Mouse (Mus musculus): ENCODE data around the gene Trim41. TPM values are rescaled to one million over a fixed set of nuclear protein-coding genes. Genes with fewer than 3 reads are reported as not detected.
"Not testable (repeated sequence)": the region's sequence is repeated elsewhere in the genome, so short reads cannot be mapped to it uniquely, and the experiment has no call there.

Gene Trim41
- total RNA-seq, 2 experiments from 2014 or later, result 57.1 to 60.2 TPM

DNA sequence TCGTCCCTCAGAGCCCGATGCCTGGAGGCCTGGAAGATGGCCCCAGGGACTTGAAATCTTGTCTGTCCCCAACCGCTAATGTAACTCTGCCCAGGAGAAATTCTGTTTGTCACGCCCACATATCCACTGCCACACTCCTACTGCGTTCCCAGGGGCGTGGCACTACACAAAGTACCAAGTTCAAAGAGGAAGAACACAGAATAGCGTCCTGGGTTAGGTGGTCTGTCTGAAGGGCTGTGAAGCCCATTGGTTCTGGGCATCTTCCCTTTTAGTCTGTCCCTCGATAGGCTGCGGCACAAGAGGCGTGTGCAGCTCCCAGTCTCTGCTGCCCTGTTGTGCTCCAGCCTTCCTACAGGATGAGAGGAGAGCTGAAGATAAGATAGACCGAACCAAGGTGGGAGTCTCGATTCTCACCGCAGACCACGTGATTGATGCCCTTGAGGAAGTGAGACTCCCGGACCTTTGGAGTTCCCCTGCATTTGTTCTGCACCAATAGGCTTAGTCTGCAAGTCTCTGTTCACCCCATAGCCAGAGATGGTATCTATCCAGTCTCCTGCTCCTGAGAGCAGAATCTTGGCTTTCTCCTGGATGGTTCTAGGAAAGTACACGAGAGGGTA is 21.1 kb upstream of the Trim41 start:
- DNase-seq (ENCODE audit: low spot score in 2 of 2), result no peak

DNA sequence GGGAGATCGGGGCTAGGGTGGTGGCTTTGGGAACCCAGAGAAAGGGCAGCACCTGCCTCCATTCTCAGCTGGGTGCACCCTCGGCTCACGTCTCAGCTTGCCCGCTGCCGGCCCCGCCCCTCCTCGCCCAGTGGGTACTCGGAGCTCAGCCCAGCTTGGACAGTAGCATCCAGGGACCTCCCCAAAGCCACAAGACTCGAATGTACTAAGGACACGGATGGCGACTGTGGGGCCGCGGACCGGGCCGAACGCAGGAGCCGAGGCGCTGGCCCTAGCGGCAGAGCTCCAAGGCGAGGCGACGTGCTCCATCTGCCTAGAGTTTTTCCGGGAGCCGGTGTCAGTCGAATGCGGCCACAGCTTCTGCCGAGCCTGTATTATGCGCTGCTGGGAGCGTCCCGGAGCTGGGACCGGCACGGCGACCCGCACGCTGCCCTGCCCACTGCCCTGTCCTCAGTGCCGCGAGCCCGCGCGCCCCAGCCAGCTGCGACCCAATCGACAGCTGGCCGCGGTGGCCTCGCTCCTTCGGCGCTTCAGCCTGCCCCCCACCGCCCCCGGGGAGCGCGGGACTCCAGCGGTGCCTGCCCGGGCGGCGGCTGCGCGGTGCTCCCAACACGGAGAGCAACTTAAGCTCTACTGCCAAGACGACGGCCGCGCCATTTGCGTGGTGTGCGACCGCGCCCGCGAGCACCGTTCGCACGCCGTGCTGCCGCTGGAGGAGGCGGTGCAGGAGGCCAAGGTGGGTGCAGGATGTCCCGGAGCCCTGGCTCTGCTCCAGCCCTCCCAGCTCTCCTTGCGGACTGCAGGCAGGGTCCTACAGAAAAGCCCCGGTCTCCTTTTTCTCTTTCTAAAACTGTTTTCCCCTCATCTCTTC is 20.4 kb upstream of the Trim41 start:
- peak; percentile 58 to 67 for DNase-seq (ENCODE audit: low spot score in 2 of 2)

DNA sequence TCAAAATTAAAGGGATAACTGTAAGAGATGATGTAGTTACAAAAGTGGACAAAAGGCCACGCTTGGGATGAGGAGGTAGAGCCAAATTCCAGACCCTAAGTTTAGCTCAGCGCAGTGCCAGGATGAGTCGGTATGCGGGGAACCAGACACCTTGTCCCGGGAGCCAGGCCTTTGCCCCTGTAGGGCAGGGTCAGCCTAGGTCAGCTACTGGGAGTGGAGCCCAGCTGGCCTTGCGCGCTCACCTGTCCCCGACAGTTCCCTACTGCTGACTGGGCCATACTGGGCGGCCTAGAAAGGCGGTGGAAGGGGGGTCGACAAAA is 19.8 kb upstream of the Trim41 start:
- DNase-seq (ENCODE audit: low spot score in 2 of 2), result no peak

DNA sequence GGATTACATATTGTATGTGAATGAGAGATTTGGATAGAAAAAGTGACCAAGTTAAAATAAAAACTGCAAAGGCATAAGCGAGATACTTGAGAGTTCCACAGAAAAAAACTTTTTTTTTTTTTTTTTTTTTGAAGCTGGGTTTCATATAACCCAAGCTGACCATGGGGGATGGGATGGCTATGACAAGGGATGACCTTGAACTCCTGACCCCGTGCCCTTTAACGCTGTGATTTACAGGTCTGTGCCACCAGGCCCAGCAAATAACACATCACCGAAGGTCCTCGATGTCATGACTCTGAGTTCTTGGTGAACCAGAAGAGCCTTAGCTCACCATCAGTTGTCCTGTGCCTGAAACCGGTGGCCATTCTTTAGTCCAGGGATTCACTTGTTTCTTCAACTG is 18.8 kb upstream of the Trim41 start:
- DNase-seq (ENCODE audit: low spot score in 2 of 2), result no peak

DNA sequence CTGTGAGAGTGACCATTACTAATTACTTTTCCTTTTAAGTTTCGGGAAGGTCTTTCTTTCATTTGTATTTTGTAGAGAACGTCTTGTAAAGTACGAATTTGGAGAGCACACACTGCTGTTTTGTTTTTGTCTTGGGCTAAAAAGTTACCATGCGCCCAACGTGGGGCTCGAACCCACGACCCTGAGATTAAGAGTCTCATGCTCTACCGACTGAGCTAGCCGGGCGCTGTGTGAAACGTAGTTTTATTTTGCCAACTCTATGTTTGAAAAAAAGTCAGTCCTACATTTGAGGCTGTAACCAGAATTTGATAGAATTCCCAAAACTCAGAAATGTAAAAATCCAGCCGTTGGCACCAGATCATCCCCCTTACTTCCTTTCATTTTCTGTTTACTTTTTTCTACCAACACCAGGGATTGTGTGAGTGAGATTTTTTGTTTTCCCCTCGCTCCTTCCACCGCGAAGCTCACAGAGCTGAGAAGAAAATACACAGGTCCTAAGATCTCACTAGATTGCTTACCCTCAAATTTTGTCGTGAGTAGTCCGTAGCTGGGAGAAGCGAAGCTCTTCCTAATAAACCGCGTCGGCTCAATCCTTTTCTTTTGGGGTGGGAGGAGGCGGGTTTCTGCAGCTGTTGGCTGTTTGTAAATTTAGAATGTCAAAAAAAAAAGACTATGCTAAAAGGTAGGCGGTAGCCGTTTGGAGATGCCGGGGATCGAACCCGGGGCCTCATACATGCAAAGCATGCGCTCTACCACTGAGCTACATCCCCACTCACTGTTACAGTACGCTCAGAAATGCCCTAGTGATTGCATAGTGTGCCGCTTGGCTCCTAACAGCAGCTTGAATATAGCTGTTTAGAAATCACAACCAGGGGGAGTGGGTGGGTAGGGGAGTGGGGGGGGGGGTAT is 16.8 kb upstream of the Trim41 start:
- DNase-seq (ENCODE audit: low spot score in 2 of 2), result peak; percentile 92 to 93

DNA sequence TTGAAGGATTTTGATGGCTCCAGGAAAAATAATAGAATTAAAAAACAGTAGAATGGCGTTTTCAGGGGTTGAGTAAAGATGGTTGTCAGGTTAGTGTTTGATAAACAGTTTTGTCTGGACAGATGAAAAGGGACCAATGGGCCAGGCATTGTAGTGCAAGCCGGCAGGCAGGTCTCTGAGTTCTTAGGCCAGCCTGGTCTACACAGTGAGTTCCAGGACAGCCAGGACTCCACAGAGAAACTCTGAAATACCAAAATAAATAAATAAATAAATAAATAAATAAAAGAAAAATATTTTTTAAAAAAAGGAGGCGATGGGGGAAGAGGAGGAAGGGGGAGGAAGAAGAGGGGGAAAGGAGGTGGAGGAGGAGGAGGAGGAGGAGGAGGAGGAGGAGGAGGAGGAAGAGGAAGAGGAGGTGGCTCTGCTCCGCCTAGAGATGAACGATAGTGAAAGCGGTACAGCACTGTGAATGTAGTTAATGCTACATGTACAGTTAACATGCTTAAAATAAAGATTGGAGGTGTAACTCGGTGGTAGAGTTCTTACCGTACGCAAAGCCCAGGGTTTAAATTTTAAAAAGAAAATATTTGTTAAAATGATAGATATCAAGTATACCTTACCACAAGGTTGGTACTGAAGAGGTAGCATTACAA is 16.1 kb upstream of the Trim41 start:
- no peak for DNase-seq (ENCODE audit: low spot score in 2 of 2)

DNA sequence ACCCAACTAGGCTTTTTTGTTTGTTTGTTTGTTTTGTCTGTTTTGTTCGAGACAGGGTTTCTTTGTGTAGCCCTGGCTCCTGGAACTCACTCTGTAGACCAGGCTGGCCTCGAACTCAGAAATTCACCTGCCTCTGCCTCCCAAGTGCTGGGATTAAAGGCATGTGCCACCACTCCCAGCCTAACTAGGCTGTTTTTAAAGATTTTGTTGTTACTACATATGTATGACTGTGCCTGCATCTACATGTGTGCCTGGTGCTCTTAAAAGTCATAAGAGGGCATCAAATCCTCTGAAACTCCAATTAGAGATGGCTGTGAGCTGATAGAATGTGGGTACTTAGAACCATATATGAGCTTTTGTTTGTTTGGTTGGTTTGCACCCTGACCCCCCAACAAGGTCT is 14.1 kb upstream of the Trim41 start:
- DNase-seq (ENCODE audit: low spot score in 2 of 2), result no peak

DNA sequence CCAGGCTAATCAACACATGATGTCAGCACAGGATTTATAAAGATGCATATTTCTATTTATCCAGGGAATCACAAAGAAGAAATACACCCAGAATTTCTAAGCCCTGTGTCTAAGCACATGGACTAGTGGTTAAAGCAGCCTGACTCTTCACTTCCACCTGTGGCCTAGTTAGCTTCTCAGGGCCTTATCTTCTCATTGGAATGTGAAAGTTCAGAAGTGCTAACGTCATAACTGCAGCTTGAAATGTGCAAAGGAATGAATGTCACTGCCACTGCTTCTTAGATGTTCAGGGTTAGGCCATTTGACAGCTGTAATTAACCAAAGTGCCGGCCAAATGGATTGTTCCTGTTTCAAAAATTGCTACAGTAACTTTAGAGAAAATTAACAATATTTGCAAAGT is 13.1 kb upstream of the Trim41 start:
- DNase-seq (ENCODE audit: low spot score in 2 of 2), result no peak

DNA sequence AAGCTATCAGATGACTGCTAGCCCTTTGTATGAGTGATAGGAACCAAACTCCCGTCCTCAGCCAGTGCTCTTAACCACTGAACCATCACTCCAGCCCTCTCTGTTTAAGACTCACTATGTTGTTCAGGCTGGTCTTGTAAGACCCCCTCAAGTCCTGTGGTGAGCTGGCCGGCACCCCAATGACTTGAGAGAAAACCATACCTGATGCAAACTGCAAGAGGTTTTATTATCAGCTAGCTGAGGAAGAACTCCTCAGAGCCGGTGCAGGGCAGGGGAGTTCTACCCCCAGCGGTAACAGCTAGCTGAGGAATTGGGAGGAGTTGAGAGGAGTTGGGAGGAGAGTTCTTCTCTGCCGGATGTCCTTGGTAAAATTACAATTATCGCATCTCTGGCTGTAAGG is 10.8 kb upstream of the Trim41 start:
- no peak for DNase-seq (ENCODE audit: low spot score in 2 of 2)

DNA sequence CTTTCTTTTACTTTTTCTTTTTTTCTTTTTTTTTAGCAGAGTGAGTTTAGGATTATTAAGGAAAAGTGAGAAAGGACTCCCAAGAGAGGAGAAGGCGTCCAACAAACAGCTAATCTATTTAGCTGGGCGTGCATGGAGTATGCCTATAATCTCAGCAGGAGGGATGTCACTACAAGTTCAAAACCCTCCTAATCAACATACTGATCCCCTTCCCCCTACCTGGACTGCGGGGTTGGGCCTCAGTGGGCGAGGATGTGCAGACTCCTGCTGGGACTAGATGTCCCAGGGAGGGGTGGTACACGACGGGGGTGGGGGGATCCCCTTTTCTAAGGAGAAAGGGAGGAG is 9.6 kb upstream of the Trim41 start:
- no peak for DNase-seq (ENCODE audit: low spot score in 2 of 2)

DNA sequence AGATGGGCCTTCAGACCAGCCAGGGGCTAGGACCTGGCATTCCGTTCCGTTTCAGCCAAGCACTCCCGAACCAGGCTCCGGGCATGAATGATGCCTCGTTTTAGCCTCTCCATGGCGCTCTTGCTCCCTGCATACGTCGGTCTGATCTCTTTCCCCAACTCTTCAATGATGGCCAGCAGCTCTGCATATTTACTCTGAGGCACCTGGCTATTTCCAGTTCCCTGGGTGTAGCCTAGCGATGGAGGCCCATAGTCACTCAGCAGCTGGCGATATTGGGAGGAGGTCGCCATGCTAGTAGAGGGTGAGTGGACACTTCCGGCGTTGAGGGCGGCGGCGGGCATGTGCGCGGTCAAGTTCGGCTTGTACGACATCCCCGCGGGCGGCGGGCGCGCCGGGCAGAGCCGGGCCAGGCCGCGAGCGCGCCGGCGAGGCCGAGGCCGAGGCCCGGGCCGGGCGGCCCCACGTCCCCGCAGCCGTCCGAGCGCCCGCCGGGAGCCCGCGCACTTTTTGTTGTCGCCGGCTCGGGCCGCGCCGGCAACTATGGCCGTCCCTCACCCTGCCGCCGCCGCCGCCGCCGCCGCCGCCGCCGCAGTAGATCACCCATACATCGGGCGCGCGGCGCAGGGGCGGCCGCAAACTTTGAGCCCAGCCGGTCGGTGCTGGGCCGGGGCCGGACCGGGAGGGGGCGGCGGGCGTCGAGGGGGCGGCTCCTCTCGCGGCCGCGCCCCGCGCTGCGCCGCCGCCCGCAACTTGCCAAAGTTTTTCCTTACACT is 9.0 kb upstream of the Trim41 start, which contains the start of the genes Trim7 and Gm12184:
TSS of gene Trim7 (plus strand) at position 162 of the 773 bp plus-strand sequence.
TSS of gene Gm12184 (minus strand) at position 677 of the 773 bp plus-strand sequence.
- not testable (repeated sequence) for DNase-seq (ENCODE audit: low spot score in 2 of 2)

DNA sequence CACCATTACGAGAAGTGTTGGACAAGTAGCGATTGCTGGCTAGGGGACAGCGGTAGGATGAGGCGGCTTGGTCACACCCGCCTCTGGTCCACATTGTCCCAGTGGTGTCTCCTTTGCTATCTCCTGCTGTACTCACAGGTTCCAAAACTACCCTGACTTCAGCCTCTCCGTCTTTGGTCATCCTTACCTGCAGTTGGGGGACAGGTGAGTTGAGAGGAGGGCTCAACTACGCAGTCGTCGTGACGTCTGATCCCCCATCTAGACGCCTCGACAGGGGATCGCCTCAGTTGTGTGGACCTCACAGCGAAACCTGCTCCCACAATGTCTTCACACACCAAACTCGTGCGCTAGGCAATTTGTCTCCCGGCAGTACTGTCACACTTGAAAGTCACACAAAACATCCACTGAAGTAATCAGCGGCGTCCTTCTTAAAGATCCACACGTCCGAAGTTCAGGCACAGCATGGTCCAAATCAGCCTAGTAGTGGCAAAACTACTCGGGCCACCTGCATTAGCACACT is 7.2 kb upstream of the Trim41 start:
- DNase-seq (ENCODE audit: low spot score in 2 of 2), result no peak

DNA sequence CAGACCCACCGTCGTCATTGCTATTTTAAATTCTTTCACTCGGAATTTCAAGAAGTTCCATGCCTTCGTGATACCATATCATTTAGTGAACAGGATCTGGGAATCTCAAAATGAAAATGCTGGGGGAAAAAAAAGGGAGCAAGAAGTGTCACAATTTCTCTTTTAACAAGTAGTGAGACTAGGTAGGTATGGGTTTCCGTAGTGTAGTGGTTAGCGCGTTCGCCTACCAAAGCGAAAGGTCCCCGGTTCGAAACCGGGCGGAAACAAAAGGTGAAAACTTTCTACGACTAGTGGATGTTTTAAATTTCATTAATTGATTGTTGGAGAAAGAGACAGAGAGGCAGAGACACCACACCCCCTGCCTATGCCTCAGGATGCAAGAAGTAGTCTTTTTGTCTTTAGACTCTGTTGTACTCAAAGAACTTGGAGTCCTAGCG is 6.4 kb upstream of the Trim41 start:
- DNase-seq (ENCODE audit: low spot score in 2 of 2), result peak; percentile 48 to 52

DNA sequence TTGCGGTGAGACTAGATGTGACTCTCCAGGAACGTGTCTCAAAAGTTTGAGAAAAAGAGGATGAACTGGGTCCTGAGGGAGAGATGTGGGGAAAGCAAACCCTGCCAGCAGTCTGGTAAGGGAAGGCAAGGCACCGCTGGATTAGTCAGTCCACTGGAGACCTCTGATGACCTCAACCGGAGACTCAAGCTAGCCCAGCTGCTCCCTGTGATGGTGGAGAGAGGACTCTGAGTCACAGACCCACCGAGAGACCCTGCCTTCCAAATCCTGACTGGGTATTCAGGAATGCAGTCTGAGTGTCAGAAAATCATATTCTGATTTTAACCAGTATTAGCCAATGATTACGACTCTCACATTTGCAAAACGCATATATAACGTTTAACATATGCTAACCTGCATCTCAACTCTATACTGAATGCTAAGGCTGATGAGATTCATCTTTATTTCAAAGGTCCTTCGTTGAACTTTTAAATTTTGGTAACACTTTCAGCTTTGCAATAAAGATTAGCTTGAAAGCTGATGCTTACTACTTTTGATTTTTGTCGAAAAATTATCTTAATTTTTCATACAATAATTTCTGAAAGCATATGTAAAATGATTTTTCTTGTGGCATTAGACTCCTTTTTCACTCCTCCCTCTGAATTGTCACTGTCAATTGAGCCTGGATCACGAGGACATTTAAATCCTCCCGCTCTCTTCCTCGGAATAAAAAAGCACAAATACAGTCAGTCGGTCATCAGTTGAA is 5.8 kb upstream of the Trim41 start:
- no peak for DNase-seq (ENCODE audit: low spot score in 2 of 2)

DNA sequence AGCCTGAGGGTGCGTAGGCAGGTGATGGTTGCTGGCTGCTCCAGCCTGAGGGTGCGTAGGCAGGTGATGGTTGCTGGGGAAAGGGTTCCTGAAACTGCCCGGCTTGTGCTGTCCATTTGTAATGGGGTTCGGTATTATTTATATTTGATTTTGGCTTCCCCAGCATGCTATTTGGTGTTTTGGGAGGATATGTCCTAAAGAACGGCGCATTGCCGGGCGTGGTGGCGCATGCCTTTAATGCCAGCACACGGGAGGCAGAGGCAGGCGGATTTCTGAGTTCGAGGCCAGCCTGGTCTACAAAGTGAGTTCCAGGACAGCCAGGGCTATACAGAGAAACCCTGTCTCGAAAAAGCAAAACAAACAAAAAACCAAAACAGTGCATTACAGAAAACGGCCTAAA is 4.1 kb upstream of the Trim41 start:
- DNase-seq (ENCODE audit: low spot score in 2 of 2), result not testable (repeated sequence)

DNA sequence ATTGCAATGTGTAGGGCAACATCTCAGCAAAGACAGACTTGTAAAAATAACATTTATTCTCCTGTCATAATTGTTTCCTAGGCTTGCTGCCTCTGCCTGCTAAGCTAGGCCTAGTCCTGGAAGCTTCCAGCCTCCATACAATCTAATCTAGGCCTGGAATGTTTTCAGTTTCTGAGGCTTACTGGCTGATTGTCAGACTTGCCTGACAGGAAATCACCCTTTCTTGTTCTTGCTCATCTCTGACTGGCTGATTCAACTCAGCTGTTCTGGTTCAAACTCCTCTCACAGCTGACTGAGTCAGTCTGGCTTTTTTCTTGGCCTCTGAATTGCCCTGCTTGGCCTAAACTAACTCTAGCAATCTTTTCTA is 3.1 kb upstream of the Trim41 start:
- DNase-seq (ENCODE audit: low spot score in 2 of 2), result no peak

DNA sequence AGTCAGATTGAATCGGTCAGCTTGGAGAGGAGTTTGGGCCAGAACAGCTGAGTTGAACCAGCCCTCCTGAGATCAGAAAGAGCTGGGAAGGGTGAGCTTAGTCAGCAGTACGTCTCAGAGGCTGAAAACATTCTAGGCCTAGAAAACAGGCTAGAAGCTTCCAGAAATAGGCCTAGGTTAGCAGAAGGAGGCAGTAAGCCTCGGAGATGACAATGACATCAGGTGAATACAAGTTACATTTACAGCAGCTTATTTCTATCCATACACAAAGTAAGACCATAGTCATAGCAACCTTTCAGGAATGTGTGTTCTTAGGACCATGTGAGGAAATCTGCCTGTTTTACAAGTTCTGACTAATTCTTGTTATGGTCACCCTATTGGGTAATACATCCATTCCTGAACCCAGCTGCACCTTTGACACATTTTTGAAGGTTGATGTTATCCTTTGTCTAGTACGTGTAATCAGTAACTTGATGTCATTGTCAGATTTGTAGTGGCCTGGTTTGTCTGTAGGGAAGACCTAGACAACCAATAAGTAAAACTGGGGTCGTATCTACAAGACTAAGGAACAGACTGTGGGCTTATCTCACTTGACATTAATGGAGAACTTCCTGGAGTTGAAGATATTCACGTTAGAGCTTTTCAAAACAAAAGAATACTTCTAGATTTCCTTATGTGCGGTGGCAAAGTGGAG is 2.6 kb upstream of the Trim41 start:
- DNase-seq (ENCODE audit: low spot score in 2 of 2), result no peak

DNA sequence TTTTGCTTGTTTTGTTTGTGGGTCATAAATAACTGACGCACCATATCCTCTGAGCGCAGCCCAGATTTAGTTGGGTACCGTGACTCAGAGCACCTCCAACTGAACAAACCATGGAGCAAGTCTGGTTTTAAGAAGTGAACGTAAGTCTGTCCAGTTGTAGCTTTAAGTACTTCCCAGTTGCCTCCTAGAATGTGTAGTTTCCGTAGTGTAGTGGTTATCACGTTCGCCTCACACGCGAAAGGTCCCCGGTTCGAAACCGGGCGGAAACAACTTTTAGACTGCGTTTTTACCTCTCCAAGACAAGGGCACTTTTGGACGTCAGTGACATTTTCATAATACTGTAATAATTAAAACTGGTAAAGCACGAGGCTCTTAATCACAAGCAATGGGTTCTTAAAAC is 1.2 kb upstream of the Trim41 start:
- peak; percentile 87 to 93 for DNase-seq (ENCODE audit: low spot score in 2 of 2)

DNA sequence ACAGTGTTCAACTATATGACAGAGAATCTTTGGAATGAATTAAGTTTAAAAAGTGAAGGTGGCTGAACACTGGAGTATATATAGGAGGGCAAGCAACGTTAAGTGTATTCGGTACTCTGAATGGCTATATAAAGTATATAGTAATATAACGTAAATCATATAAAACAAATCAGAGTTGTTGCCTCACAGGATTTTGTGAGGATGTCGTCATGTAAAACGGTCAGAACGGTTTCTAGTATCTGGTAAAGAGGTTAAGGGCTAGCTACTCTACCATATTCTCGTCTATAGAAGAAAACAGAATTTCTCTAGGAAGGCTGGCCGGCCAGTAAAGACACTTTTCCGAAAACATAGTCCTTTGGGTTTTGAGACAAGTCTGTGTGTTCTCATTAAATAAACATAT is 641 bp upstream of the Trim41 start:
- DNase-seq (ENCODE audit: low spot score in 2 of 2), result no peak
